Mouse (Mus musculus) spleen, adult 2 months (tissue): ENCODE results near the gene Ryr1. TPM values are rescaled to one million over a fixed set of nuclear protein-coding genes. Genes with fewer than 3 reads are reported as not detected.

ENCODE experiments used
- DNase-seq, 2 experiments: peaks; one replicate each; pipeline versions ENCODE4 v3.0.0 to v3.0.0-alpha.2; 2012 to 2021; ENCODE audit warnings: low spot score in 2 of 2, low read depth in 1 of 2
- H3K27ac ChIP-seq: fragments of 200-500 bp; 2 replicates; pipeline ENCODE4 v1.5.1; 2012; ENCODE audit warnings: low read length, inconsistent platforms; ENCODE audit not compliant: insufficient read depth
- H3K27me3 ChIP-seq: fragments of 200-500 bp; 2 replicates; pipeline ENCODE4 v1.6.1; 2012; ENCODE audit warnings: mild to moderate bottlenecking, moderate library complexity, low read length, inconsistent platforms; ENCODE audit not compliant: control insufficient read depth, insufficient read depth
- H3K36me3 ChIP-seq: fragments of 200-500 bp; 2 replicates; pipeline ENCODE4 v1.6.1; 2012; ENCODE audit warnings: mild to moderate bottlenecking, low read length, inconsistent platforms; ENCODE audit not compliant: control insufficient read depth, insufficient read depth
- H3K4me1 ChIP-seq: fragments of 200-500 bp; 2 replicates; pipeline ENCODE4 v1.6.1; 2011; ENCODE audit warnings: inconsistent platforms; ENCODE audit not compliant: control insufficient read depth, insufficient read depth, insufficient read length
- H3K4me3 ChIP-seq: fragments of 200-500 bp; 2 replicates; pipeline ENCODE4 v1.5.1; 2011; ENCODE audit warnings: mild to moderate bottlenecking, inconsistent platforms; ENCODE audit not compliant: insufficient read depth, insufficient read length; ENCODE audit errors: extremely low read depth
- CTCF ChIP-seq: fragments of 200-500 bp; IDR thresholded peaks from 2 replicates; pipeline ENCODE4 v1.5.1; 2011; ENCODE audit warnings: mild to moderate bottlenecking, inconsistent platforms; ENCODE audit not compliant: insufficient read depth, insufficient read length, insufficient replicate concordance; ENCODE audit errors: extremely low read depth
- POLR2A ChIP-seq: fragments of 200-500 bp; IDR thresholded peaks from 2 replicates; pipeline ENCODE4 v1.6.1; 2011; ENCODE audit warnings: low read depth, low read length, inconsistent platforms
- WGBS: fragments of 180-500 bp; shearing (Covaris S2); methylation state at CpG from one replicate; pipeline ENCODE4 v1.1.7; 2018; 5-methylcytosine and 5-hydroxymethylcytosine counted together
- polyA plus RNA-seq: library from polyadenylated mRNA; depleted of rRNA; stranded (reverse); fragments of >200 nt; gene quantifications from 2 replicates; pipeline ENCODE4 v1.2.3, GENCODE M21; 2012

The Ryr1 gene
- polyA plus RNA-seq, 1 experiment, result 0.27 TPM

GRCm38 (mm10) chr7:29048615-29049014 lies 76.4 kb downstream of the Ryr1 start:
- no peaks in the 10 kb centered on the region for H3K4me1 ChIP-seq
- no peaks in the 10 kb centered on the region for H3K36me3 ChIP-seq
- H3K27me3 ChIP-seq, result peaks cover 4% of the 10 kb centered on the region; the same call in 1 of the 2 replicates
- WGBS, result 47% methylated on average over 11 of the region's 11 CpGs
- no peak for DNase-seq
- no peak overlapping the region for H3K27ac ChIP-seq
- TF ChIP-seq CTCF (no peak), POLR2A (no peak)
- H3K4me3 ChIP-seq, result no peak overlapping the region

- no peaks in the 10 kb centered on the region for H3K36me3 ChIP-seq
- H3K4me1 ChIP-seq, result no peaks in the 10 kb centered on the region
- peaks cover 4% of the 10 kb centered on the region; the same call in 1 of the 2 replicates for H3K27me3 ChIP-seq
- no peak for TF ChIP-seq POLR2A
- WGBS, result 87% methylated on average over 3 of the region's 3 CpGs
- no peak overlapping the region for H3K27ac ChIP-seq
- DNase-seq, result no peak
- no peak overlapping the region for H3K4me3 ChIP-seq
These were observed 76.9 kb downstream of the Ryr1 start for GRCm38 (mm10) chr7:29048070-29048469.

- DNase-seq, result no peak
- H3K27ac ChIP-seq, result no peak overlapping the region
- whole genome bisulfite sequencing, result 44% methylated on average over 12 of the region's 12 CpGs
- H3K4me3 ChIP-seq, result no peak overlapping the region
- TF ChIP-seq CTCF, result no peak
- TF ChIP-seq POLR2A, result no peak
- no peaks in the 10 kb centered on the region for H3K4me1 ChIP-seq
- H3K27me3 ChIP-seq, result no peaks in the 10 kb centered on the region
- no peaks in the 10 kb centered on the region for H3K36me3 ChIP-seq
These were observed 78.4 kb downstream of the Ryr1 start for GRCm38 (mm10) chr7:29046533-29046932.

GRCm38 (mm10) chr7:29044302-29044701 lies 80.7 kb downstream of the Ryr1 start:
- Histone ChIP-seq H3K27me3 (no peaks in the 10 kb centered on the region), H3K4me3 (no peak overlapping the region), H3K27ac (no peak overlapping the region), H3K4me1 (peaks cover 10% of the 10 kb centered on the region), H3K36me3 (no peaks in the 10 kb centered on the region)
- TF ChIP-seq POLR2A (no peak), CTCF (no peak)
- 96% methylated on average over 9 of the region's 9 CpGs for WGBS
- no peak for DNase-seq

- TF ChIP-seq CTCF, result no peak
- no peak for TF ChIP-seq POLR2A
- H3K4me3 ChIP-seq, result no peak overlapping the region
- H3K36me3 ChIP-seq, result no peaks in the 10 kb centered on the region
- no peaks in the 10 kb centered on the region for H3K27me3 ChIP-seq
- DNase-seq, result no peak
- H3K27ac ChIP-seq, result no peak overlapping the region
- 65% methylated on average over 11 of the region's 11 CpGs for WGBS
- peaks cover 10% of the 10 kb centered on the region for H3K4me1 ChIP-seq
These were observed 81.3 kb downstream of the Ryr1 start for GRCm38 (mm10) chr7:29043674-29044057.

- no peaks in the 10 kb centered on the region for H3K27me3 ChIP-seq
- no peak for DNase-seq
- no peak overlapping the region for H3K4me3 ChIP-seq
- TF ChIP-seq POLR2A (no peak), CTCF (no peak)
- no peaks in the 10 kb centered on the region for H3K36me3 ChIP-seq
- 70% methylated on average over 19 of the region's 19 CpGs for WGBS
- H3K4me1 ChIP-seq, result peaks cover 10% of the 10 kb centered on the region
- peak overlapping the region; percentile 75 for H3K27ac ChIP-seq
These were observed 81.8 kb downstream of the Ryr1 start for GRCm38 (mm10) chr7:29043016-29043673.

- Histone ChIP-seq H3K4me1 (peaks cover 10% of the 10 kb centered on the region), H3K36me3 (no peaks in the 10 kb centered on the region), H3K27ac (no peak overlapping the region), H3K4me3 (no peak overlapping the region), H3K27me3 (no peaks in the 10 kb centered on the region)
- DNase-seq, result no peak
- 88% methylated on average over 5 of the region's 5 CpGs for whole genome bisulfite sequencing
- no peak for TF ChIP-seq CTCF
- TF ChIP-seq POLR2A, result no peak
These were observed 83.8 kb downstream of the Ryr1 start for GRCm38 (mm10) chr7:29041194-29041593.
